Mouse (Mus musculus) kidney, adult 2 months (tissue): ENCODE measurements around the gene Ildr2.

Source experiments
- CTCF ChIP-seq: fragments of 200-500 bp; conservative IDR thresholded peaks from 2 replicates; pipeline ENCODE4 v1.5.1; 2011; ENCODE audit warnings: low read depth, mild to moderate bottlenecking, control low read depth, low read length, moderate library complexity, mixed read lengths; ENCODE audit not compliant: insufficient read depth, insufficient read length
- POLR2A ChIP-seq: fragments of 200-500 bp; IDR thresholded peaks from one replicate; pipeline ENCODE4 v1.6.1; 2011; ENCODE audit warnings: low read depth, low read length, control low read depth

DNA sequence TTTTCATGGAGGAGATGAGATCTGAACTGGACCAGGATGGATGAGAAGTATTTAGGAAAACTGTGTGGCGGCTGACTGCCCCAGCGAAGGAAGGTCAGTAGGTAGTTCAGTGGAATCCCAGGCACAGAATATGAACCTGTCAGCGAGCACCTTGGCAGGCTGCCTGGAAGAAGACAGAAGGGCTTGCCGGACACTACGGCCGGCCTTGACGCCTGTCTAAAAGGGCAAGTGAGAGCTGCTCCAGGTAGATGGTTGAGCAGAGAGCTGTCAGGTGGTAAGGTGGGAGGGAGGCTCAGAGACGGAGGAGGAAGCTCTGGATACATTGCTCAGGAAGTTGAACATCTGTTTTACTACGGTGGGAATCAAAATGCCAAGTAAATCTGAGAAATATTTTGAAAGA is 42.4 kb downstream of the Ildr2 start:
- TF ChIP-seq POLR2A, result no peak
- TF ChIP-seq CTCF, result no peak
